Mouse (Mus musculus) gastrocnemius, adult 8-10 months (tissue): ENCODE measurements around the gene Alpk1. TPM values are rescaled to one million over a fixed set of nuclear protein-coding genes. Genes with fewer than 3 reads are reported as not detected.

Source experiments
- DNase-seq, 2 experiments: peaks; one replicate each; pipeline ENCODE4 v3.0.0; 2022; ENCODE audit warnings: low spot score in 2 of 2
- total RNA-seq, 4 experiments: library from RNA; stranded (reverse); gene quantifications; 2 replicates each; pipeline ENCODE4 v1.2.4; 2022

Gene Alpk1
- total RNA-seq, 4 experiments from 2014 or later, result 0.92 to 1.8 (median 1.6) TPM

DNA sequence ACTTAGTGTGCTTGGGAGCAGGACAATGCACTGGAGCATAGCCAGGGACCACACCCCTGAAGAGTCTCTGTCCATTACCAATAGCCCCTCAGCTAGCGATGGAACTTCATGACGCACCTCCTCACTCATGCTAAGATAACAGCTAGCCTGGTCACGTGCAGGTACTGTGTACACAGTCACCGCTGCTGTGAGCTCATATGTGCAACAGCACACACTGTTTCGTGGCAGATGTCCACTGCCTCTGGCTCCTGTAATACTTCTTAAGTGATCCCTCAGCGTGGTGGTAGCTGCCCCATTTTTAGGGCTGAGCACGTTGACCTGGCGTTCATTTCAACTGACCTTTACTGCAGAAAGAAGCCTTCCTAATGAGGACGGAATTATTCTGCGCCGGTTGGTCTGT is 83.8 kb downstream of the Alpk1 start:
- no peak for DNase-seq

DNA sequence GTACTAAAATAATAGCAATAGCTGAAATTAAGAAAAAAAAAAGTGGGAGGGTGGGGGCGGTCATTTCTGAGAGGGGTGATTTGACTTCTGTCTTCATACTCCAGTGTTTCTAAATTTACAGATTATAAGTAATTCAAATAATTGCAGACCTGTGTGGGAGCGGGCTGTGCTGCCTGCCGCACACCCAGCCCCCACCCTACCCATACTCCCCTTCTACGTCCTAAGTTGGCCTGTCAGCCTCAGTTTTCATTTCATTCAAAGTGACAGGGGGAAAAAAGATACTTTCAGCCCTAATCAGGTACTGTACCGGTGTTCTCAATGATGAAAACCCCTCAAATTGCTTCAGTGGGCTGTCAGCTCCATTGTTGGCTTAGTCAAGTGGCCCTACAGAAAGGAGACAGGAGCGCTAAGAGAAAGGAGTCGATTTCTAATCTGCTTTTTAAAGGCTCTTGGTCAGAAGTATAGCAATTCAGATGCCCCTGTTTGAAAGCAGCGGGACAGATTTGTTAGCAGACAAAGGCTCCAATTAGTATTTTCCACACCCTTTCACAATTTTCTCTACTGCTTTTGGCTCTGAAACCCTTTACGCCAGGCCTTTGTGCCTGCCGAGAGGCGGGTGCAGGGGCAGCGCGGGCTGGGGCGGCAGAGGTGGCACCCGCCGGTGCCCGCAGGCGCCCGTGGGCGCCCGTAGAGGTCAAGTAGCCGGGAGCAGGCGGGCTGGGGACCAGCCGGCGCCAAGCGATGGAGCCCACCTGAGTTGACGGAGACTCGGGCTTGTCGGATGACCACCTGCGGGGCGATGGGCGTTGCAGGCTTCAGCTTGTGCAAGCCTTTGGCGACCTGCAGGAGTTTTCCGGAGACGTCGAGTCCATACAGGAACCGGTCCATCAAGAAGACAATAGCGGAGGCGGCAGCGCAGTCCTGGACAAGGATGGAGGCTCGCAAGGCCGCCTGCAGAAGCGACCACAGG is 85.2 kb downstream of the Alpk1 start:
- DNase-seq, result no peak

DNA sequence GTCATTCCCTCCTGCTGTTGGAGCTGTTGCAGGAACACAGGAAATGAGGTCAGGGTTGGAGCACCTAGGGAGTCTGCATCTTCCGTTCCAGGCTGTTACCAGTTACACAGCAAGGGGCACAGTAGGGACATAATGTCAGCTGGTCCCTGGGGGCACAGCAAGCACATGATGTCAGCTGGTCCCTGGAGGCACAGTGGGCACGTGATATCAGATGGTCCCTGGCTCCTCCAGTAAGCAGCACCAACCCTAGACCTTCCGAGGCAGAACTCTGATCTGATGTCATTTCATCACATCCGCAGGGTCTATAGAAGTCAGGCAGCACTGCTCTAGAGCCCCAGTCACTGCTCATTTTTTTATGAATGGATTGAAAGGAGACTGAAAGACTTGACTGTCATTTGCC is 89.1 kb downstream of the Alpk1 start:
- DNase-seq, result no peak

DNA sequence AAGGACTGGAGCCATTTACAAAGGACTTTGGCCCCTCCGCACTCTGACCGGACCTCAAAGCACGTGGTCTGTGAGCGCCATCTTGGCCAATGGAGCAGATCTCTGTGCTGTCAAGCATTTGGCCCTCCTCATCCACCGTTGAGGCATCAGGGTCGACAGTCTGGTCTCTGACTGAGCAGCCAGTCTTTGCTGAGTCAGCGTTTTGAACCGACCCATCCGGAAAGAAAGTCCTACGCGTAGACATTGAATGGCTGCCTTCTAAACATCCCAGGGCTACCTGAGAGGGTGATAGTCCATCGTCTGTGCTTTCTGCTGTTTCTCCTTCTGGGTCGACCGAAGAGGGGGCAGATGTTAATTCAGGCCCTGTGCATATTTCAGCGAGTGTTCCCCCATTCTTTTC is 100.6 kb downstream of the Alpk1 start:
- no peak for DNase-seq

DNA sequence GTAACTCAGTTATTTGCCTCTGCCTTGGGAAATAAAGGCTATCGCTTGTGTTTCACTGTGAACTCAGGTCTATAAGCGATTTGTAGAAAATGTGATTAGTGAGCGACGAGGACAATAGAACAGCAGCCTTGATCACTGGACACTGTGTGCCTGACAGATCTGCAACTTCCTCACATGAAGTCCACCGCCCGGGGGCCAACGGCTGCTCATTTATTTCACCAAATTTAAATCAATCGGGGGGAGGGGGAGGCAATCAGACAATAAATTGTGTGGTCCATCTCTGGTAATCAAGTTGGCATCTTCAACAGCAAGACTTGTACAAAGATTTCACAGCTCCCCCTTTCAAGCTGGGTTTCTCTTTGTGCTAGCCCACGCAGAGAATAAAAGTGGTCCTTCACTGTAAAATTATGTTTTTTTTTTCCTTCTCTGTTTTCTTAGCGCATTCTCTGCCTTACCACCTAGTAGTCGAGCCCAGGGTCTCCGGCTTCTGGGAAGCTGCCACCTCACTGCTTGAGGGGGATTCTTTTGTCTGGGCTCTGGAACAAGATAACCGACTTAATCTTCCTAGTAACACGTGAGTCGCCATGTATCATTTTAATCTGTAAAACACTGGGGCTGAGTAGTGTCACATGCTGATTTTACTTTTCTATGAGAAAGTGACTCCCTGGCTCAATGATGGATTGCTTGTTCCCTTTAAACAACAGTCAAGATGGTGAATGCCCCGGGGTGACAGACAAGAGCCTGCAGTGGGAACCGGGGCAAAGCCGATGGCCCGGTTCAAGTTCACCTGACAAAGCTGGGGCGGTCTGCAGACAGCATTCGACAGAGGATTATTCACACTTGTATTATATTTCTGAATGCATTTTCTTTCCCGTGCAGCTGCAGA is 118.4 kb downstream of the Alpk1 start:
- DNase-seq, result no peak

- DNase-seq, result no peak
Measured at GRCm38 (mm10) chr3:127660712-127661111, 119.6 kb downstream of the Alpk1 start.

GRCm38 (mm10) chr3:127651742-127652653 is 128.3 kb downstream of the Alpk1 start:
- DNase-seq, result no peak

- no peak for DNase-seq
Measured at GRCm38 (mm10) chr3:127646156-127646825, 134.0 kb downstream of the Alpk1 start.

GRCm38 (mm10) chr3:127642211-127642610 is 138.1 kb downstream of the Alpk1 start:
- DNase-seq, result no peak

GRCm38 (mm10) chr3:127640762-127641700 is 139.3 kb downstream of the Alpk1 start:
- no peak for DNase-seq

- no peak for DNase-seq
Measured at GRCm38 (mm10) chr3:127639875-127640761, 140.2 kb downstream of the Alpk1 start.

- DNase-seq, result no peak
Measured at GRCm38 (mm10) chr3:127634984-127635349, 145.4 kb downstream of the Alpk1 start.

DNA sequence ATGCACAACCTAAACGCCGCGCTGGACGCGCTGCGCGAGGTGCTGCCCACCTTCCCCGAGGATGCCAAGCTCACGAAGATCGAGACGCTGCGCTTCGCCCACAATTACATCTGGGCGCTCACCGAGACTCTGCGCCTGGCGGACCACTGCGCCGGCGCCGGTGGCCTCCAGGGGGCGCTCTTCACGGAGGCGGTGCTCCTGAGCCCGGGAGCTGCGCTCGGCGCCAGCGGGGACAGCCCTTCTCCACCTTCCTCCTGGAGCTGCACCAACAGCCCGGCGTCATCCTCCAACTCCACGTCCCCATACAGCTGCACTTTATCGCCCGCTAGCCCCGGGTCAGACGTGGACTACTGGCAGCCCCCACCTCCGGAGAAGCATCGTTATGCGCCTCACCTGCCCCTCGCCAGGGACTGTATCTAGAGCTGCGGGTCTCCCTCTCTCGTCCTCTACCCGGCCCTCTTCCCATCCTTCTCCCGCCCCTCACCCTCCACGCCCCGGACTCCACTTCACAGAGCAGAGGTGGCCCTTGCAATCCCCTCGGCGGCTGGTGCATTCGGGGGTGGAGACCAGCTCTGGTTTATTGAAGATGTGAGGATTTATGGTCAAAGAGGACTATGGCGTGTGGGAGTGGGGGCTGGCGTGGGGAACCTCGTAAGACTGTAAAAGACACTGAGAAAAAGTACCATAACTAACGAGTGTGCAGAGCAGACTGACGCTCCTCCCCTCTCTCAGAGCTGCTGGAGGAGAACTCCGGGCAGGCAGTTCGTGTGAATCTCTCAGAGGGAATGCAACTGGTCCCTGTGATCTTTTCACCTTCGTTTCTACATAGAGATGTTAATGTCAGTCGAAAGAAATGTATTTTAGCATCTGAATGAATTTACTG is 146.0 kb downstream of the Alpk1 start:
- peak; percentile 24 to 58 for DNase-seq

GRCm38 (mm10) chr3:127633080-127634032 is 147.0 kb downstream of the Alpk1 start, which contains the start of gene Neurog2:
Gene Neurog2 (plus strand): TSS chr3:127633135.
- DNase-seq, result no peak

DNA sequence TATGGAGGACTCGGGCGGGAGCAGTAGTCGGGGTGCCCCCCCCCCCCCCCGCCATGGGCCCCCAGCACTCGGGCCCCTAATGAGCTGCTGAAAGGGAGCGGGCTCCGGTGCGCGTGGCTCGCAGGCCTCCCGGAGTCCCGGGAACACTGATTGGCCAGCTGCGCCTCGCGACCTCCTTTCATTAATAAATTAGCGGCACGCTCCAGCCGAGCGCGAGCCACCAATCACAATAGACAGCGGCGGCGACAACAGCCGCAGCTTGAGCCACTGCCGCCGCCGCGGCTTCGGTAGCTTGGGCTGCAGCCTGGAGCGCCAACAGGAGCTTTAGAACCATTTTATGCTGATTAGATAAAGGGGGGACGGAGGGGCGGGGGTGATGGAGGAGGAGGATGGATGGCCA is 147.8 kb downstream of the Alpk1 start:
- DNase-seq, result no peak

GRCm38 (mm10) chr3:127631582-127631981 is 148.7 kb downstream of the Alpk1 start:
- DNase-seq, result no peak
